Mouse (Mus musculus) activated CD4-positive, CD25-positive, alpha-beta regulatory T cell, adult 4 months (primary cell): ENCODE results near the gene Olfr391-ps. TPM values are rescaled to one million over a fixed set of nuclear protein-coding genes. Genes with fewer than 3 reads are reported as not detected.

Source experiments
- ATAC-seq: one replicate; pipeline ENCODE4 v1.8.0; 2017
- polyA plus RNA-seq, 2 experiments: library from polyadenylated mRNA; unstranded; fragments of 100-300 nt; shearing (Covaris generic); gene quantifications; one replicate each; pipeline ENCODE4 v1.2.1; 2017

The Olfr391-ps gene
- not detected for polyA plus RNA-seq

DNA sequence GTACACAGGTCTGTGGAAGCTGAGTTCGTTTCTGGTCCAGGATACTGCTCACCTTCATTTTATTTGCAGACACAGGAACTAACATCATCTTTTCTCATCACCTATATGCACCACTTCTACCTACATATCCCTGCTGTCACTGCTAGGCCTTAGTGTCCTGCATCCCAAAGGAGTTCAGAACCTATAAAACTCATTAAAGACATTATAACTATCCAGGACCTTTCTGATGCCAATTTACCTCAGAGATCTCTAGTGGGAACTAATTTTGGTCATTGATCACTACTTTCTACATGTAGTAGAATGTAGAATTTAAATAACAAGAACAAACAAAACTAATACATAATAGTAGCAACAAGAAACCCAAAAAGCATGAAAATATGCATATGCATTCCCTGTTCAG, at the start of gene Olfr391-ps:
Olfr391-ps (minus strand) TSS at position 101 of the 400 bp plus-strand sequence.
- no peak for ATAC-seq

- no peak for ATAC-seq
Measured at GRCm38 (mm10) chr11:73851354-73851753, 48.5 kb upstream of the Olfr391-ps start, which contains the start of gene Olfr393. Olfr393 (minus strand) TSS chr11:73851454.

DNA sequence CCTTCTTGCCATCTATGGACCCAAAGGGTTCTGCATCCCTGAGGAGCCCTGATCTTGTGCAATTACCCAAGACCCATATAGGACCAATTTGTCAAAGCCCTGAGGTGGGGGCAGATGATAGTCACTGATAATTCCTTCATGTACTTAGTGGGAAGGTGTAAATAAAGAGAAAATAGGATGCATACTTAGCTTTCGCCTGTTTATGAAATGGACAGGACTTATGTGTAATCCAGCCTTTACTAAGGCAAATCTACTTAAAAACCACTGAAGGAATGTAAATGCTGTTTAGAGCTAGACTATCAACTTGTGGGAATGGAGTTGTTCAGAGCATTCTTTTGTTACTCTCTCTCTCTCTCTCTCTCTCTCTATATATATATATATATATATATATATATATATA, 14.1 kb upstream of the Olfr391-ps start, which contains the start of gene Olfr392:
Olfr392 (minus strand) TSS at position 101 of the 400 bp plus-strand sequence.
- no peak for ATAC-seq

GRCm38 (mm10) chr11:73782664-73783063, 20.2 kb downstream of the Olfr391-ps start, which contains the start of gene Olfr390:
Olfr390 (plus strand) TSS chr11:73782964.
- no peak for ATAC-seq

- ATAC-seq, result no peak
Measured at GRCm38 (mm10) chr11:73780613-73781012, 22.2 kb downstream of the Olfr391-ps start, which contains the start of gene Olfr389. Olfr389 (minus strand) TSS chr11:73780713.

GRCm38 (mm10) chr11:73759115-73759514, 43.7 kb downstream of the Olfr391-ps start:
- ATAC-seq, result no peak

Other genes with a start within 250 kb of the Olfr391-ps start
- not detected for gene Olfr385, start 210.0 kb downstream of the Olfr391-ps start, polyA plus RNA-seq
- not detected for gene Olfr384, start 204.5 kb downstream of the Olfr391-ps start, polyA plus RNA-seq
- gene Zfp735, start 114.3 kb downstream of the Olfr391-ps start, polyA plus RNA-seq, result not detected
- not detected for gene Olfr389, start 22.3 kb downstream of the Olfr391-ps start, polyA plus RNA-seq
- gene Olfr390, start 20.1 kb downstream of the Olfr391-ps start, polyA plus RNA-seq, result not detected
- gene Olfr392, start 14.0 kb upstream of the Olfr391-ps start, polyA plus RNA-seq, result under 1 TPM in 1 of 2 experiments, not detected in 1; 0.20 TPM
- not detected for gene Olfr393, start 48.4 kb upstream of the Olfr391-ps start, polyA plus RNA-seq
- gene Olfr394, start 87.7 kb upstream of the Olfr391-ps start, polyA plus RNA-seq, result not detected
- not detected for gene Olfr395, start 106.2 kb upstream of the Olfr391-ps start, polyA plus RNA-seq
- gene Olfr23, start 133.6 kb upstream of the Olfr391-ps start, polyA plus RNA-seq, result not detected
- not detected for gene Olfr397, start 157.8 kb upstream of the Olfr391-ps start, polyA plus RNA-seq
- gene Olfr398, start 187.4 kb upstream of the Olfr391-ps start, polyA plus RNA-seq, result under 1 TPM in 1 of 2 experiments, not detected in 1; 0.07 TPM